Mouse (Mus musculus) retina, embryonic 14.5 days (tissue): Measurements from ENCODE around the gene Pcsk2.

Experiments used
- DNase-seq: peaks from one replicate; pipeline ENCODE4 v3.0.0-alpha.2; 2015; ENCODE audit warnings: low spot score

Gene Pcsk2

GRCm38 (mm10) chr2:143735442-143735841 lies 189.5 kb downstream of the Pcsk2 start:
- no peak for DNase-seq

DNA sequence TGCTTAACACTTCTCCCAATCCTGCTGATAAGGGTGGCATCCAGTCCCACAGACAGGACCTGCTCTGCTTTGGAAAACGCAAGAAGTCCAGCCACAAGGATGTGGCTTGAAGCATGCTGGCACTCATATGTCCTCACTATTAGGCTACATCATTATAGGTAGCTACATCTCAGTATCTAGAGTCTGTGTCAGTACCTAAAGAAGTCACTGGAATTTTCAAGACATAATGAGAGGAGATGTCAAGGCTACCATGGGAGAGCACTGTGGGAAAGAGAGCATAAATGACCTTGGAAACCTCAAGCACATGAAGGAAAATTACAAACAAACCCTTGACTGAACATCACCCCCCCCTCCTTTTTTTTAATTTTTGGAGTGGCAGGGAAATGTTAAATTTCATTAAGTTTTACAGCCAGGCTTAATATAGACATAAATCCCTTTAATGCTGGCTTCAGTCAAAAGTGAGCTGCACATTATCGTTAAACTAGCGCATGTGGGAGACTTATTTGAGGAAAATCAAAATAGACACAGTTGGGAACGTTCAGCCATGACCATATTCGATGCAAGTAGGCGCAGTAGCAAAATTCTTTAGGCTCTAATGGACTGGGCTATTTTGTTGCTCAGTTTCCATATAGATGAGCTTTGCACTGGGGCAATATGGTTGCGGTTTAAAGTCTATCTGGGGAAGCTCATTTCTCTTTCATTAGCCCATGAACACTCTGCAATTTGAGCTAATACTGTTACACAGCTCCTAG lies 193.7 kb downstream of the Pcsk2 start:
- DNase-seq = no peak

DNA sequence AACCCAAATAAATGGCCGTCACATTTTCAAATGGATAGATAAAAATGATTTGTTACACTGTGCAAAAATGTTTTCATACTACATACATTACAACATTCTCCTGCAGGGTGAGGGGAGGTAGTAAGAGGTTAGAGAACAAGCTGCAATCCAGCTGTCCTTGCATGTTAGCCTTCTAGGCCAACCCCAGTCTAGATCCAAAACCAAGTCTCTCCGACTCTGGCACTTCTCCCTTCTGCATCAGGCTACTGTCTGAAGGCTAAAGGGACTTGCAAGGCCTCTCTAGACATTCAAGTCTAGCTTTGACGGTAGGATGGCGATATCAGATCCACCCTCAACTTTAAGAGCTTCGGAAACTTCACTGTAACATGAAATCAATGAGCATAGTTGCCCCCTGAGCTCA lies 196.5 kb downstream of the Pcsk2 start:
- no peak for DNase-seq

DNA sequence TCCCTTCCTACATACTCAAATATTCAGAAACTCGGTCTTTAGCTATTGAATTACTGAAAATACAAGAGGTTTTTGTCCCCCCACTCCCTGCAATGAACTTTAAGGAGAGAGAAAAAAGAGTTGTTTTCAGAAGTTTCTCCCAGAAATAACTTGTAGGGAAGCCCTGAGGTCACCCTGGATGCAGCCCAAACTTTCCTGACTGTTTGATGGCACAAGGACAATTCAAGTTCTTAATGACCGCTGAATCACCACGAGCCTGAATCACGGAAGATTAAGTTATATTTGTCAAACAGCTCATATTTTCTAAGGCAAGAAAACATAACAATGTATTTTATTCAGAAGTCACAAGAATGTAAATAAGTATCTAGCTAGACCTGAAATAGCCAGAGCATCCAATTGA lies 197.1 kb downstream of the Pcsk2 start:
- no peak for DNase-seq

DNA sequence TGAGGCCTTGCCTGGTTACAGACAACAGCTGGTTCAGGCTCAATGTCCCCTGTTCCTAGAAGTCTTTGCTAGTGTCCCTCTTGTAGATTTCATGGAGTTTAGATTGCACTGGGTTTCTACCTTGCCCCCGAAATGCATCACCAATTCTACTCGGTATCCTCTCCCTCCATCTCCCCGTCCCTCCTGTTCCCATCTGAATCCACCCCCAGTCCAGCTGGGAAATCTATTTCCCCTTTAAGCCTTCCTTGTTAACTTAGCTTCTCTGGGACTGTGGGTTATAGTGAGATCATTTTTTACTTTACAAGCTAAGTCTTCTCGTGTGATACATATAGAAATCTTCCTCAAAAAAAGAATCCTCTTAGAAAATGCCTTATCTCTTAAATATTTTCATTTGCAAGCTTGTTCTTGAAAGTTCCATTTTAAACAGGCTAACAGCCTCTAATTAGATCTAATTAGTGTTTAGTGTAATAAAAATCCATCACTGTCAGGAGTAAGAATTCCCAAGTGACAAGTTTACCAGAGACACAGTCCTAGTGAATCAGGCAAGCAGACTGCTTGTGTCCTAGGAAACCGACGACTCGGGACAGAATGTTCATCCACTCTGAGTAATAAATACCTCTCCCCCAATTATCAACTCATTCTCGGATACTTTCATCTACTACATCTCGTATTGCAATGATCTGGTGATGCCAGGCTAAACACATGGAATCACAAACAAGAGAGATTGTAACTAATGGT lies 206.3 kb downstream of the Pcsk2 start:
- no peak for DNase-seq

DNA sequence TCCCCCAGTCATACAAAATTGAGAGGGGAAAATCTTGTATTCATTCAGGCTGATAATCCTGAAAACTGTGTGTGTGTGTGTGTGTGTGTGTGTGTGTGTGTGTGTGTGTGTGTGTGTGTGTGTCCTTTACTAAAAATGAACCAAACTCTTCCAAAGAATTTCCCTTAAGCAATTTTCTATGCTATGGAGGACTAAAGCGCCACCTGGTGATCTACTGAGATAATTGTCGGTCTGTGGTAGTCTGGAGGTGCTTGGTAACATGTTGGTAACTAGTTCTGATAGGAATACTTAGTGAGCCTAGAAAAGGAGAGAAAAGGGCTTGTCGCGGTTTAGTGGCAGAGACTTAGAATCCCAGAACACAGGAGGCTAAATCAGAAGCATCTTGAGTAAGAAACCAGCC lies 230.5 kb downstream of the Pcsk2 start:
- DNase-seq = peak; percentile 80

DNA sequence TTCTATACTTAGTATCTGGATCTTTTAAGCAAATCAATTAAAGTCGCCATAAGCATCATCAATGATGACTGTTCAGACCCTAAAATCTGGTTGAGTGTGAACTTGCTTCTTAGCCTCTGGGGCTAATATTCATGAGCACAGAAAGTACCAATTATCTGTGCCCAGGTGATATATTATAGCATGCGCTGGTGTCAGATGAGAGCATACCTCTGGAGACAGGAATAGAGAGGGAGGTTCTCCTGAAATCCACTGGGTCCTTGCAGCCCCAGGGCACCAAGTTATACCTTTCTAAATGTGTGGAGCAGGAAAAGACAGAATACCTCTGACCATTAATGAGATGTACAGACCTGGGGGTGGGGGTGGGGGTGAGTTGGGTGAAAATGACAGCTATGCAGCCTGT lies 234.4 kb downstream of the Pcsk2 start:
- DNase-seq = no peak

DNA sequence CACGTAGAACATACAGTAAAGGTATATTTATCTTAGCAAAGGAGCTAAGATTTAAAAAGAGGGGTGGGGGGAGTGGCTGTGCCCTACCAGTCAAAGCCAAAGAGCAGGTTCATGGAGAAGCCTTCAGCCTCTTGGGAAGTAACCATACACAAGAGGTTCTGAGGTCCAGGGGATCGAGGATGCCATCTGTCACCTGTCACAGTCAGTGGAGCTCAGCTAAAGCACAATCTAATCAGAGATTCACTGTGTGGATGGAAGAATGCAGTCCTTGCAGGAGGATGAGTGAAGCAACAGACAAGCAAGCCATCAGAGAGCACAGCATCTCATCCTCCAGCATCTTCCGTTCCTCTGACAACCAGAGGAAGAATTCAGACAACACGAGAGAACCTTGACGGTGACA lies 244.0 kb downstream of the Pcsk2 start:
- no peak for DNase-seq

- DNase-seq = no peak
Measured at GRCm38 (mm10) chr2:143795858-143796257, 249.9 kb downstream of the Pcsk2 start.

DNA sequence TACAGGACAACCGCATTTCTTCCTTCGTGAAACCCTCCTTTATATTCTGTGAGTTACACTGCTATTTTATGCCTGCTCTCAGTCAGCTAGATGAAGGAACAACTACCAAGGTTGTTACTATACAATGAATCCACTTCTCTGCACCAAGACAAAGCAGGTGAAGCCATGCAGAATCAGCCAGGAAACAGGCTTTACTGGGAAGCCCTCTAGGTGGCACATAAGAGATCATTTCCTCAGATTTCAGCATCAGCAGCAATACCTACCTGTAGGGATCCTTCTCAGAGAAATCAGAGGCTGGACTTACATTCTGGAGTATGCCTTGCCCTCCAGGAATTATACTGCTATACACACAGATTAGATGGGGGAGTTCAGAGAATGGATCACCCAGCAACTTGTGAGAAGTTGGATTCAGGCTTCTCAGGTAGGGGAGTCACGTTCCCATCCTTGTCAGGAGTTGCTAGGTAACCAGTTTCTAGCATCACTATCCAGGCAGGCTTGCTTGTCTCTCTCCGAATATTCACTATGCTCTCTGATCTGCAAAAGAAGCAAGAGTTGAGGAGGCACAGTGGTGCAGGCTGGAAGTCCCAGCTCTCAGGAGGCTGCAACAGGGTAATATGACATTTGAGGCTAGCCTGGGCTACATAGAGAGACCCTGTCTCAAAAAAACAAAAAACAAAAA lies 250.5 kb downstream of the Pcsk2 start:
- no peak for DNase-seq

GRCm38 (mm10) chr2:143801097-143801496 lies 255.1 kb downstream of the Pcsk2 start:
- DNase-seq = no peak

DNA sequence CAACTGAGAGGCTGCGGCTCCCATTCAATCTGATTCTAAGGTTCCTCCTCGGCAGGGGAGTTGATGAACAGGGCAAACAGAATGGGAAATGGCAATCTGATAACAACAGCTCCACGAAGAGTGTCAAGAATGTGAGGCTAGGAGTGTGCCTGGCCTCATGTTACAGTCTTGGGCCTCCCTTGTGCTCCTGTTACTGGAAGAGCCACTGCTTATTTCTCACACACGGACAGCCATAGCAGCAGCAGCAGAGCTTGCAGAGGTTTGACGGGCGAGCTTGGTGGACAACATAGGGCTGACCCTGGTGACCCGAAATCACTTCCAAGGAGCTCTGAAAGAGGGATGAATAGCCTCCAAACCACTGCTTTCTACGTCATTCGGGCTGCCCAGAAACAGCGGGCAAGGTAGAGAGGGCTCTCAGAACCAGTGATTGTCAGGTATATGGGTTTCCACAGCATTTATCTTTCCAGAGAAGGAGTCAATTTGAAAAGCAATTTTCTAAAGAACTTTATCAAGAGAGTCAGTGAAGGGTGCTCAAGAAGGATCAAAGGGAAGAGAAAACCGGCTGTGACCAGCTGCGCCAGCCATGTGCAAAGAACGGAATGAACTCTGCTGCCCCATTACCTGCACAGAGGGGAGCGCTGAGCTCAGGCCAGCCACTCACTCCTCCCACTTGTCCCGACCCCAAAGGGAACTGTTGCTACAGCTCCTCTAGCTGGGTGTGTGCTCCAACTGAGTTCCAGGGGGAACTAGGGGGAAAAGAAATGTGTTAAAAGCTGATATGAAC lies 260.4 kb downstream of the Pcsk2 start:
- peak; percentile 15 for DNase-seq

GRCm38 (mm10) chr2:143806924-143807664 lies 261.1 kb downstream of the Pcsk2 start:
- DNase-seq = no peak

DNA sequence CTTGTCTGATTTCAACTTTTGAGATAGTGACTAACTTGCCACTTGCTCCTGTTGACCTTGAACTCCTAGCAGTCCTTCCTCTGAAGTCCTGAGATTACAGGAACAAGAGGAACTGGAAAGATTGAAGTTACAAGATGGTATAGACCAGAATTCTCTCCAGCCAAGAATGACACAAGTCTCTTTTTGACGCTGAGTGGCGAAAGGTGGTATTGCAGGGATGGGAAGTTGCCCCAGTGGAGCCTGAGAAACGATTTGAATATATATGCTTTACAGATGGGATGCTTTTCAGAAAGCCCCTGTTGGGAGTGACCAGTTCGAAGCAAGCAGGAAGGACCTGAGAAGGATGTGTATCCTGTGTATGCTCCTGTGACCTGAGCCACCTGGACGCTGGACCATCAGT lies 262.8 kb downstream of the Pcsk2 start:
- no peak for DNase-seq

DNA sequence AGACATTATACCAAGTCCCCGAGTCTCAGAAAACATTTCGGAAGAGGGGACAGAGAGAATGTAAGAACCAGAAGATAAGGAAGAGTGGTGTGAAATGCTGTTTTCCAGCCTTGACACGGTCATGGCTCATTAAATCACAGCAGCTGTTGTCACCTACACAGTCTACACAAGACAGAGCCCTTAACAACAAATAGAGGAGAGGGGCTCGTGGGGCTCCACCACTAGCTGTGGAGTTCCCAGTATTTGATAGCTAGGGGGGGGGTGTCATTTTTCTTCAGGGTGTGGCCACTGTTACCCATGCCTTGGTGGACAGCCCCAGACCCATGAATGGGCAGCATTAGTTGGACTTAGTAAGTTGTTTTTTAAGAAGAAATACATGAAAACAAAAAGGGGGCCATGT lies 266.3 kb downstream of the Pcsk2 start:
- DNase-seq = no peak

DNA sequence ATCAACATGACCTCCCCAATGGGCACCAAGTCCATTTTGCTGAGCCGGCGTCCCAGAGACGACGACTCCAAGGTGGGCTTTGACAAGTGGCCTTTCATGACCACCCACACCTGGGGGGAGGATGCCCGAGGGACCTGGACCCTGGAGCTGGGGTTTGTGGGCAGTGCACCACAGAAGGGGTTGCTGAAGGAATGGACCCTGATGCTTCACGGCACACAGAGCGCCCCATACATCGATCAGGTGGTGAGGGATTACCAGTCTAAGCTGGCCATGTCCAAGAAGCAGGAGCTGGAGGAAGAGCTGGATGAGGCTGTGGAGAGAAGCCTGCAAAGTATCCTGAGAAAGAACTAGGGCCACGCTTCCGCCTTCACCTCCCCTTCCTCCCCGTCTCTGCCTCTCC lies 267.5 kb downstream of the Pcsk2 start:
- no peak for DNase-seq

GRCm38 (mm10) chr2:143831645-143832044 lies 285.7 kb downstream of the Pcsk2 start:
- peak; percentile 17 for DNase-seq

DNA sequence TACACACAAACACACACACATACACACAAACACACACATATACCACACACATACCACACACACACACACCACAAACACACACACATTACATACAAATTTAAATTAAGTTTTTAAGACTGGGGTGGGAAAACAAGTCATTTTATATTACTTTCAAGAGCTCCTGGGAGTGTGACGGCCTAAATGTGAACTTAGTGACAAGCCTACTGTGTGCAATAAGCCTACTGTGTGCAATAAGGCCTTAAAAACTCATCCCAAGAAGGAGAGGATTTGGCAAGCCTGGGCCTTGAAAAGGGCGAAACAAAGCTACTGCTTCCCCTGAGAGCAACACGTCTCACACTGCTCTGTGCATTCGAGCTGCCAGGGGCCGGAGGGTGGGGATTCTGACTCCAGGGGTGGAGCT lies 286.8 kb downstream of the Pcsk2 start:
- DNase-seq = no peak

GRCm38 (mm10) chr2:143834082-143834481 lies 288.1 kb downstream of the Pcsk2 start:
- DNase-seq = no peak

DNA sequence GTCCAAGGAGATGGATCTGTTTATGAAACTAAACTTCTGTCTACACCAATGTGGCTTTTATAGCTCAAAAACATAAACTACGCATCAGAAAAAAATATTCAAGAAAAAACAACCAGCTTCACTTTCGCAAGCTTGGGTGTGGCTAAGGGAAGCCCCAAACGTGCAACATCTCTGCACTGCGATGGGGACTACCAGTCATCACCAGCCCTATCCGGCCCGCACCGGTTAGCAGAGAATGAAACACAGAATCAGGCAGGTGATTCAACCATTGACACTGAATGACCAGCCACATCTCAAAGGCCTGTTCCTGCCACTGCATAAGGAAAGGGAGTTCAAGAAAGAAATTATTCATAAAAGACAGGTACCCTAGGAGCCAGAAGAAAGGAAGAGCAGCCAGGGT lies 289.9 kb downstream of the Pcsk2 start:
- DNase-seq = no peak

DNA sequence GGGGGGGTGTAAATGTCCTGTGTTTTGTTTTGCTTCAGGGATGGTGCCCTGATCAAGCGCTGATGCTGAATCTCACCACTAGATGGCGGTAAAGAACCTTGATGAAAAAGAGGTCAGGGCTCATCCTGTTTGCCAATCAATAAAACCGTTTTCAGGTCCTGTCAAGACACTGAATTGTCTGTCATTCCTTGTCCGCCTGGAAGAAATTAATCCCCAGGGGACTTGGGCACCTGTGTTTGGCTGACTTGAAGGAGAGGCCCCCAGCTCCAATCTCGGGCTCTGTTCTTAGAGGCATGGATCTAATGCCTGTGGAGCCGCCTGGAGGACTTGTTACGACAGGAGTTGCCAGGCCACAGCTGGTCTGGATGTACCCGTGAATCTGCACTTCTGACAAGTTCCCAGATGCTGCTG lies 291.3 kb downstream of the Pcsk2 start:
- DNase-seq = peak; percentile 95

DNA sequence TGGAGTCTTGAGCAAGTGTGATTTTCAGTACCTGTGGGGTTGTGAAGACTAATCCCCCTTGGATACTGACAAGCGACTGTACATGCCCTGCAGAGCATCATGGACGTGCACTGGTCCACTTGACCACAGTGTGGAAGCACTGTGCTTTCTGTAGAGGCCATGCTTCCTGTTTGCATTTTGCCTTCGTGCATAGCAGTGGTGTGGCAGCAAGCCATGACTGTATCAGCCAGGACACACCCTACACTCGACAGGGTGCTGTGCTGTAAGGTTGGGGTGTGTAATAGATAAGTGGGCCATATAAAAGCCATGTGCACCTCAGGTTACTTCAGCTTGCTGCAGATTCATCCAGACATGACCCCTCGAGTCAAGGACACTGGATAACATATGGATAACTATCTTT lies 292.7 kb downstream of the Pcsk2 start:
- DNase-seq = no peak
